Mouse (Mus musculus): ENCODE measurements around the gene Prkar1b.

Prkar1b gene

GRCm38 (mm10) chr5:139146476-139147075, 3.2 kb downstream of the Prkar1b start:
- no peak for DNase-seq (ENCODE audit: low spot score in 2 of 2)

- no peak for DNase-seq (ENCODE audit: low spot score in 2 of 2)
Measured at GRCm38 (mm10) chr5:139145726-139146125, 4.1 kb downstream of the Prkar1b start.

GRCm38 (mm10) chr5:139143890-139144289, 5.9 kb downstream of the Prkar1b start:
- DNase-seq (ENCODE audit: low spot score in 2 of 2) = no peak

GRCm38 (mm10) chr5:139141326-139141725, 8.5 kb downstream of the Prkar1b start:
- no peak for DNase-seq (ENCODE audit: low spot score in 2 of 2)

GRCm38 (mm10) chr5:139140589-139140988, 9.2 kb downstream of the Prkar1b start:
- no peak for DNase-seq (ENCODE audit: low spot score in 2 of 2)

GRCm38 (mm10) chr5:139138926-139139472, 10.8 kb downstream of the Prkar1b start:
- DNase-seq (ENCODE audit: low spot score in 2 of 2) = no peak

- DNase-seq (ENCODE audit: low spot score in 2 of 2) = no peak
Measured at GRCm38 (mm10) chr5:139138261-139138925, 11.4 kb downstream of the Prkar1b start.

- DNase-seq (ENCODE audit: low spot score in 2 of 2) = no peak
Measured at GRCm38 (mm10) chr5:139137176-139137575, 12.6 kb downstream of the Prkar1b start.

- no peak for DNase-seq (ENCODE audit: low spot score in 2 of 2)
Measured at GRCm38 (mm10) chr5:139136341-139136740, 13.5 kb downstream of the Prkar1b start.

GRCm38 (mm10) chr5:139134501-139134900, 15.3 kb downstream of the Prkar1b start:
- no peak for DNase-seq (ENCODE audit: low spot score in 2 of 2)

- DNase-seq (ENCODE audit: low spot score in 2 of 2) = no peak
Measured at GRCm38 (mm10) chr5:139130351-139130750, 19.4 kb downstream of the Prkar1b start.

- DNase-seq (ENCODE audit: low spot score in 2 of 2) = no peak
Measured at GRCm38 (mm10) chr5:139129572-139130151, 20.1 kb downstream of the Prkar1b start.

GRCm38 (mm10) chr5:139129078-139129477, 20.7 kb downstream of the Prkar1b start:
- no peak for DNase-seq (ENCODE audit: low spot score in 2 of 2)

- no peak for DNase-seq (ENCODE audit: low spot score in 2 of 2)
Measured at GRCm38 (mm10) chr5:139128476-139129065, 21.2 kb downstream of the Prkar1b start.

- no peak for DNase-seq (ENCODE audit: low spot score in 2 of 2)
Measured at GRCm38 (mm10) chr5:139125717-139126116, 24.1 kb downstream of the Prkar1b start.

GRCm38 (mm10) chr5:139118961-139119276, 30.9 kb downstream of the Prkar1b start:
- DNase-seq (ENCODE audit: low spot score in 2 of 2) = no peak

GRCm38 (mm10) chr5:139118139-139118960, 31.5 kb downstream of the Prkar1b start:
- DNase-seq (ENCODE audit: low spot score in 2 of 2) = no peak

GRCm38 (mm10) chr5:139115507-139115906, 34.3 kb downstream of the Prkar1b start:
- DNase-seq (ENCODE audit: low spot score in 2 of 2) = no peak

GRCm38 (mm10) chr5:139114876-139115275, 34.9 kb downstream of the Prkar1b start:
- no peak for DNase-seq (ENCODE audit: low spot score in 2 of 2)

- no peak for DNase-seq (ENCODE audit: low spot score in 2 of 2)
Measured at GRCm38 (mm10) chr5:139112418-139112817, 37.4 kb downstream of the Prkar1b start.

GRCm38 (mm10) chr5:139111991-139112390, 37.8 kb downstream of the Prkar1b start:
- DNase-seq (ENCODE audit: low spot score in 2 of 2) = no peak
